Mouse (Mus musculus): ENCODE measurements at regions not wholly inside any gene's neighbourhood (a gene's known extent, or its start where the extent isn't known, plus 50 kb on each side); places are given as distances from the start of the nearest gene placed in this dataset.

DNA sequence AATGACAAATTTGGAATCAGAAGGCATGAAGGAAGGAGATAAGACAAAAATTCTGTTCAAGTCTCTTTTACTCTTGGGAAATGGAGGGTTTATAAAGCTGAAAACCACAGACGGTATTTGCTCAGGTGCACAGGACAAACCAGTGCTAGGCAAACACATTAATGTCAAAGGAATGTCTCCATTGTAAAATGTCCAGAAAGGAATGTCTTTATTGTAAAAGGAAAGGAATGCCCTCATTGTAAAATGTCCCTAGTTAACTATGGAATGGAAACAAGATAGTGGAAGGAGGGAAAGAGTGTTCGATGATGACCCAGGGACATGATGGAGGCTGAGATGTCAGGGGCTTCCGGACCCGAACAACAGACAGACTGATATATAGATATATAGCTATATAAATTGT is 454.9 kb upstream of the Ube2e3 start:
- TF ChIP-seq HCFC1 (IDR thresholded peaks at IDR 0.05; ENCODE audit: borderline replicate concordance, insufficient read depth, low read length) (no peak), ZC3H11A (IDR thresholded peaks at IDR 0.05; ENCODE audit: borderline replicate concordance, low read depth, low read length) (no peak)
